Mouse (Mus musculus) CH12.LX (cell line): ENCODE measurements around the gene Zcwpw1. TPM values are rescaled to one million over a fixed set of nuclear protein-coding genes. Genes with fewer than 3 reads are reported as not detected.
A peak's percentile ranks its signal among the peaks of the same experiment; 100 is the strongest.

Experiments used
- DNase-seq: peaks from one replicate; pipeline ENCODE4 v3.0.0-alpha.2; 2013; ENCODE audit errors: extremely low read depth
- H3K27ac ChIP-seq: 2 replicates; pipeline ENCODE4 v1.5.1; 2012; ENCODE audit warnings: low read depth, mild to moderate bottlenecking, control low read depth, moderate library complexity; ENCODE audit not compliant: insufficient read depth
- H3K27me3 ChIP-seq: replicated peaks from 2 replicates; pipeline ENCODE3; 2012; ENCODE audit warnings: inconsistent platforms
- H3K36me3 ChIP-seq, 2 experiments: replicated peaks in 1 of 2; 2 replicates each; pipeline versions ENCODE3 to v1.6.1; 2012; ENCODE audit warnings: inconsistent platforms in 1 of 2, low read length in 1 of 2, mild to moderate bottlenecking in 1 of 2, mixed read lengths in 1 of 2, moderate library complexity in 1 of 2; ENCODE audit not compliant: control insufficient read depth in 1 of 2, insufficient read depth in 1 of 2
- H3K4me1 ChIP-seq, 2 experiments: 2 replicates each; pipeline ENCODE4 v1.6.1; 2012; ENCODE audit warnings: inconsistent platforms in 1 of 2, moderate library complexity in 1 of 2; ENCODE audit not compliant: insufficient read depth in 2 of 2, control insufficient read depth in 1 of 2
- H3K4me2 ChIP-seq: 2 replicates; pipeline ENCODE4 v1.6.1; 2012; ENCODE audit warnings: low read depth, mild to moderate bottlenecking, control low read depth; ENCODE audit not compliant: poor library complexity, insufficient read depth, severe bottlenecking
- H3K4me3 ChIP-seq, 3 experiments: fragments of 150-350 bp in 1 of 3; sonication (generic) in 1 of 3; replicated peaks in 1 of 3; 2 replicates each; pipeline versions ENCODE3 to v1.5.1; 2011 to 2012; ENCODE audit warnings: low read depth in 2 of 3, low read length in 2 of 3, mild to moderate bottlenecking in 2 of 3, moderate library complexity in 2 of 3, control low read depth in 1 of 3, improper control_type of control experiment in 1 of 3, inconsistent platforms in 1 of 3, mixed read lengths in 1 of 3; ENCODE audit not compliant: poor library complexity in 1 of 3
- H3K79me2 ChIP-seq: replicated peaks from 2 replicates; pipeline ENCODE4 v1.6.1; 2012; ENCODE audit warnings: mild to moderate bottlenecking, moderate library complexity; ENCODE audit not compliant: control insufficient read depth, poor library complexity, insufficient read depth, severe bottlenecking; ENCODE audit errors: extremely low read depth
- H3K9ac ChIP-seq: 2 replicates; pipeline ENCODE4 v1.6.1; 2012; ENCODE audit warnings: low read depth, mild to moderate bottlenecking, control low read depth, moderate library complexity; ENCODE audit not compliant: insufficient read depth
- H3K9me3 ChIP-seq: replicated peaks from 2 replicates; pipeline ENCODE3; 2012; ENCODE audit warnings: low read length, inconsistent platforms, mixed read lengths
- CHD2 ChIP-seq: IDR thresholded peaks from 2 replicates; pipeline ENCODE4 v1.6.1; 2011; ENCODE audit warnings: low read length, improper control_type of control experiment
- CTCF ChIP-seq, 2 experiments: IDR thresholded peaks in 1 of 2; conservative IDR thresholded peaks in 1 of 2; 2 replicates each; pipeline ENCODE4 v1.5.1; 2011 to 2012; ENCODE audit warnings: low read depth in 2 of 2, low read length in 2 of 2, improper control_type of control experiment in 1 of 2, inconsistent platforms in 1 of 2, mild to moderate bottlenecking in 1 of 2, moderate library complexity in 1 of 2
- EP300 ChIP-seq: IDR thresholded peaks from 2 replicates; pipeline ENCODE4 v1.6.1; 2011; ENCODE audit warnings: low read length, improper control_type of control experiment
- ETS1 ChIP-seq: conservative IDR thresholded peaks from 2 replicates; pipeline ENCODE4 v1.6.1; 2012; ENCODE audit warnings: low read depth, mild to moderate bottlenecking, inconsistent platforms, low read length, improper control_type of control experiment, moderate library complexity
- GABPA ChIP-seq: IDR thresholded peaks from 2 replicates; pipeline ENCODE4 v1.6.1; 2012; ENCODE audit warnings: low read depth, low read length, improper control_type of control experiment, inconsistent platforms; ENCODE audit not compliant: insufficient replicate concordance
- HCFC1 ChIP-seq: IDR thresholded peaks from 2 replicates; pipeline ENCODE4 v1.6.1; 2012; ENCODE audit warnings: low read depth, mild to moderate bottlenecking, inconsistent platforms, low read length, improper control_type of control experiment
- MAZ ChIP-seq: IDR thresholded peaks from 2 replicates; pipeline ENCODE4 v1.6.1; 2012; ENCODE audit warnings: low read depth, mild to moderate bottlenecking, inconsistent platforms, low read length, improper control_type of control experiment, moderate library complexity
- MXI1 ChIP-seq: IDR thresholded peaks from 2 replicates; pipeline ENCODE4 v1.6.1; 2011; ENCODE audit warnings: mild to moderate bottlenecking, low read depth, low read length, improper control_type of control experiment
- MYC ChIP-seq: IDR thresholded peaks from 2 replicates; pipeline ENCODE4 v1.6.1; 2011; ENCODE audit warnings: low read depth, mild to moderate bottlenecking, improper control_type of control experiment, low read length
- POLR2AphosphoS2 ChIP-seq: IDR thresholded peaks from 2 replicates; pipeline ENCODE4 v1.6.1; 2011; ENCODE audit warnings: low read depth, low read length, improper control_type of control experiment
- TBP ChIP-seq: conservative IDR thresholded peaks from 2 replicates; pipeline ENCODE4 v1.6.1; 2011; ENCODE audit warnings: low read depth, low read length, improper control_type of control experiment
- ZMIZ1 ChIP-seq: IDR thresholded peaks from 2 replicates; pipeline ENCODE4 v1.6.1; 2012; ENCODE audit warnings: low read depth, mild to moderate bottlenecking, inconsistent platforms, low read length, improper control_type of control experiment
- dilution Hi-C: fragments of 300-500 bp; cut with MboI; formaldehyde crosslinking; loops from 2 replicates; pipeline ENCODE4 v1.14.3; 2020; ENCODE audit warnings: low sequenced_read_pairs; ENCODE audit not compliant: extremely low pct_unique_long_range_greater_than_20kb, extremely low pct_ligation_motif_present
- in situ Hi-C: fragments of 300-500 bp; cut with MboI; formaldehyde crosslinking; loops from 3 replicates; pipeline ENCODE4 v1.14.3; 2019; ENCODE audit warnings: low sequenced_read_pairs, low pct_ligation_motif_present, low pct_unique_long_range_greater_than_20kb, mixed read lengths
- polyA plus RNA-seq: library from polyadenylated mRNA; unstranded; fragments of >175 nt; gene quantifications from 2 replicates; pipeline ENCODE4 v1.2.1, GENCODE M21; 2012; ENCODE audit warnings: low read depth; ENCODE audit not compliant: insufficient read length
- total RNA-seq, 2 experiments: library from RNA; depleted of rRNA; stranded (reverse); fragments of 300-350 nt in 1 of 2; fragments of >200 nt in 1 of 2; gene quantifications; 2 replicates each; pipeline ENCODE4 v1.2.3; 2012 to 2014

The Zcwpw1 gene
- total and polyA plus RNA-seq, 3 experiments, result 1.3 to 3.0 (median 2.8) TPM

GRCm38 (mm10) chr5:137782776-137783522, 4.6 kb upstream of the Zcwpw1 start:
- dilution Hi-C loops, result no loop called here

GRCm38 (mm10) chr5:137783901-137784540, 3.6 kb upstream of the Zcwpw1 start:
- Histone ChIP-seq H3K27me3 (no peaks in the 10 kb centered on the region), H3K27ac (no peak overlapping the region), H3K9me3 (peaks cover 2% of the 10 kb centered on the region), H3K79me2 (peaks cover 39% of the 10 kb centered on the region), H3K4me2 (peak overlapping the region; percentile 61), H3K9ac (peak overlapping the region; percentile 99; the same call in 1 of the 2 replicates), H3K36me3 (peaks cover 35 to 55% of the 10 kb centered on the region in 2 experiments), H3K4me1 (peaks cover 19 to 59% of the 10 kb centered on the region in 2 experiments), H3K4me3 (peak overlapping the region in 2 of 3 experiments; percentile 67 to 76)
- no peak for TF ChIP-seq POLR2AphosphoS2
- no peak for TF ChIP-seq ZMIZ1
- TF ChIP-seq HCFC1, result no peak
- no peak for TF ChIP-seq MYC
- no peak for TF ChIP-seq ETS1
- TF ChIP-seq CHD2, result no peak
- TF ChIP-seq EP300, result no peak
- no peak for TF ChIP-seq CTCF (conservative IDR thresholded peaks at IDR 0.05 in 1 of 2, IDR thresholded peaks at IDR 0.05 in 1 of 2; ENCODE audit: low read depth in 2 of 2, low read length in 2 of 2)
- in situ Hi-C loops (no loop called here), dilution Hi-C loops (no loop called here)
- no peak for DNase-seq

More at GRCm38 (mm10) chr5:137782776-137783522, 4.6 kb upstream of the Zcwpw1 start:
- no peak overlapping the region for H3K27ac ChIP-seq
- peaks cover 19 to 59% of the 10 kb centered on the region in 2 experiments for H3K4me1 ChIP-seq
- H3K9ac ChIP-seq, result no peak overlapping the region
- peaks cover 39% of the 10 kb centered on the region for H3K79me2 ChIP-seq
- H3K9me3 ChIP-seq, result peaks cover under 1% of the 10 kb centered on the region
- TF ChIP-seq TBP, result no peak
- no peak for TF ChIP-seq GABPA
- no peak for TF ChIP-seq MAZ
- no peak for TF ChIP-seq CTCF (conservative IDR thresholded peaks at IDR 0.05 in 1 of 2, IDR thresholded peaks at IDR 0.05 in 1 of 2; ENCODE audit: low read depth in 2 of 2, low read length in 2 of 2)
- TF ChIP-seq MXI1, result no peak
- DNase-seq, result no peak
- in situ Hi-C loops, result no loop called here
- H3K27me3 ChIP-seq, result no peaks in the 10 kb centered on the region
- H3K4me3 ChIP-seq, result no peak overlapping the region
- H3K36me3 ChIP-seq, result peaks cover 35 to 55% of the 10 kb centered on the region in 2 experiments
- H3K4me2 ChIP-seq, result 0 out of 2 replicates have a peak overlapping the region, but pooled peaks have one; percentile 61
